Mouse (Mus musculus) stomach, embryonic 15.5 days (tissue): ENCODE data around the gene Efna1. TPM values are rescaled to one million over a fixed set of nuclear protein-coding genes. Genes with fewer than 3 reads are reported as not detected.
A peak's percentile ranks its signal among the peaks of the same experiment; 100 is the strongest.

Experiments
- ATAC-seq: fragments of 200-750 bp; cut with Nextera tagmentation; 2 replicates; pipeline ENCODE4 v1.8.0; 2017; ENCODE audit warnings: low read depth, moderate number of reproducible peaks, moderate TSS enrichment; ENCODE audit not compliant: insufficient read depth, low FRiP score
- H3K27ac ChIP-seq: fragments of 300-500 bp; sonication (generic); 2 replicates; pipeline ENCODE4 v1.5.1; 2015; ENCODE audit warnings: mild to moderate bottlenecking, inconsistent platforms
- H3K27me3 ChIP-seq: fragments of 300-500 bp; sonication (generic); replicated peaks from 2 replicates; pipeline ENCODE4 v1.6.1; 2015; ENCODE audit warnings: inconsistent platforms
- H3K36me3 ChIP-seq: fragments of 300-500 bp; sonication (generic); 2 replicates; pipeline ENCODE4 v1.6.1; 2015; ENCODE audit warnings: inconsistent platforms
- H3K4me1 ChIP-seq: fragments of 300-500 bp; sonication (generic); 2 replicates; pipeline ENCODE4 v1.6.1; 2015; ENCODE audit warnings: inconsistent platforms
- H3K4me2 ChIP-seq: fragments of 300-500 bp; sonication (generic); 2 replicates; pipeline ENCODE4 v1.6.1; 2015; ENCODE audit warnings: mild to moderate bottlenecking, inconsistent platforms
- H3K4me3 ChIP-seq: fragments of 300-500 bp; sonication (generic); replicated peaks from 2 replicates; pipeline ENCODE4 v1.5.1; 2015; ENCODE audit warnings: inconsistent platforms
- H3K9ac ChIP-seq: fragments of 300-500 bp; sonication (generic); 2 replicates; pipeline ENCODE4 v1.6.1; 2015; ENCODE audit warnings: inconsistent platforms
- H3K9me3 ChIP-seq: fragments of 300-500 bp; sonication (generic); 2 replicates; pipeline ENCODE4 v1.6.1; 2016; ENCODE audit warnings: inconsistent platforms
- WGBS: fragments of 180-500 bp; shearing (Covaris S2); methylation state at CpG from one replicate; pipeline ENCODE4 v1.1.7; 2015; 5-methylcytosine and 5-hydroxymethylcytosine counted together
- polyA plus RNA-seq: library from polyadenylated mRNA; unstranded; fragments of >200 nt; fragmentation: Nextera tagmentation; extraction: Ambion mirVana; gene quantifications from 2 replicates; pipeline ENCODE4 v1.2.1, GENCODE M21; 2015

The Efna1 gene
- polyA plus RNA-seq, 1 experiment from 2014 or later, result 41.4 TPM

GRCm38 (mm10) chr3:89236516-89236915 lies 44.4 kb downstream of the Efna1 start:
- Histone ChIP-seq H3K27ac (no peak overlapping the region), H3K4me1 (peaks cover 10% of the 10 kb centered on the region; the same call in 1 of the 2 replicates), H3K4me2 (no peak overlapping the region), H3K27me3 (no peaks in the 10 kb centered on the region), H3K36me3 (0 out of 2 replicates have a peak, but pooled peaks cover 4% of the 10 kb centered on the region), H3K4me3 (no peak overlapping the region), H3K9ac (no peak overlapping the region), H3K9me3 (no peaks in the 10 kb centered on the region)
- ATAC-seq, result no peak
- WGBS, result 85% methylated on average over 10 of the region's 10 CpGs

DNA sequence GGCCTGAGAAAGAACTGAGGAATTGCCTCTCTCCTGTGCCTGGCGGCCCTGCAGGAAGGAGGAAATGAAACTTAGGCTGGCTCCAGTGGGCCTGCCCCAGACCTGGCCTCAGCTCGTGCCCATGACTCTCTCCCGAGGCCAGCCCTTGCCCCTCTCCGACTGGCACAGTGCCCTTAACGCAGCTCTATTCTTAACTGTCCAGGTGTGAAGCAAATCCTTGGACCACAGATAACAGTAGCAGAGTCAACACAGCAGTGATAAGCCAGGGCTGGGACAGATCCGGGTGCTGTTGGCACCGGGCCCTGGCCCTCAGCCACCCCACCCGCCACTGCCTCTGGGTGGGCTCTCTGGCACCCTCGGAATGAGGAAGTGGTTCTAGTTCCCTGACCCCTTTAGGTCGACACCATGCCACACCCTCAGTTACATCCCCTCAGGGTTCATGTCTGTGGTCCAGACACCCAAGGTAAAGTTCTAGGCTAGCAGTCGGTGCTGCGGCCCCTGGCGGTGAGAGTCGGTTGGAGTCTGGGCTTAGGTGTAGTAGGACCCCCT lies 47.3 kb downstream of the Efna1 start:
- no peaks in the 10 kb centered on the region for H3K9me3 ChIP-seq
- 0 out of 2 replicates have a peak, but pooled peaks cover 4% of the 10 kb centered on the region for H3K36me3 ChIP-seq
- H3K27ac ChIP-seq, result peak overlapping the region; percentile 88
- peak overlapping the region; percentile 36; the same call in 1 of the 2 replicates for H3K4me2 ChIP-seq
- peaks cover 11% of the 10 kb centered on the region; the same call in 1 of the 2 replicates for H3K4me1 ChIP-seq
- peak; percentile 76 for ATAC-seq
- 54% methylated on average over 14 of the region's 14 CpGs for WGBS
- H3K4me3 ChIP-seq, result no peak overlapping the region
- H3K9ac ChIP-seq, result no peak overlapping the region
- H3K27me3 ChIP-seq, result no peaks in the 10 kb centered on the region

GRCm38 (mm10) chr3:89232614-89233013 lies 48.3 kb downstream of the Efna1 start:
- Histone ChIP-seq H3K4me1 (peaks cover 17% of the 10 kb centered on the region; the same call in 1 of the 2 replicates), H3K9ac (no peak overlapping the region), H3K27ac (peak overlapping the region; percentile 88), H3K36me3 (0 out of 2 replicates have a peak, but pooled peaks cover 4% of the 10 kb centered on the region), H3K4me3 (peak overlapping the region; percentile 25; the same call in 1 of the 2 replicates), H3K9me3 (no peaks in the 10 kb centered on the region), H3K27me3 (no peaks in the 10 kb centered on the region), H3K4me2 (peak overlapping the region; percentile 82)
- no peak for ATAC-seq
- WGBS, result 42% methylated on average over 6 of the region's 6 CpGs

- ATAC-seq, result no peak
- Histone ChIP-seq H3K9me3 (no peaks in the 10 kb centered on the region), H3K9ac (no peak overlapping the region), H3K27me3 (no peaks in the 10 kb centered on the region), H3K36me3 (no peaks in the 10 kb centered on the region), H3K4me2 (peak overlapping the region; percentile 82), H3K27ac (peak overlapping the region; percentile 88; the same call in 1 of the 2 replicates), H3K4me1 (peaks cover 24% of the 10 kb centered on the region), H3K4me3 (peak overlapping the region; percentile 25)
- 69% methylated on average over 16 of the region's 16 CpGs for WGBS
Observed at GRCm38 (mm10) chr3:89231772-89232275, 49.1 kb downstream of the Efna1 start.

GRCm38 (mm10) chr3:89231345-89231744 lies 49.6 kb downstream of the Efna1 start:
- Histone ChIP-seq H3K36me3 (no peaks in the 10 kb centered on the region), H3K27ac (peak overlapping the region; percentile 88; the same call in 1 of the 2 replicates), H3K27me3 (no peaks in the 10 kb centered on the region)

DNA sequence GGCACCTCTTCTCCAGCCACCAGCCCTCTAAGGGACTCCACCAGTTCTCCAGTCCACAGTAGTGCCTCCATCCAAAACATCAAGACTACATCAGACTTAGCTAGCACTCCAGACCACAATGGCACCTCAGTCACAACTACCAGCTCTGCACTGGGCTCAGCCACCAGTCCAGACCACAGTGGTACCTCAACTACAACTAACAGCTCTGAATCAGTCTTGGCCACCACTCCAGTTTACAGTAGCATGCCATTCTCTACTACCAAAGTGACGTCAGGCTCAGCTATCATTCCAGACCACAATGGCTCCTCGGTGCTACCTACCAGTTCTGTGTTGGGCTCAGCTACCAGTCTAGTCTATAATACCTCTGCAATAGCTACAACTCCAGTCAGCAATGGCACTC lies 50.4 kb downstream of the Efna1 start:
- H3K9ac ChIP-seq, result 0 out of 2 replicates have a peak overlapping the region, but pooled peaks have one; percentile 1
- H3K4me3 ChIP-seq, result peak overlapping the region; percentile 25; the same call in 1 of the 2 replicates
- no peak overlapping the region for H3K27ac ChIP-seq
- H3K27me3 ChIP-seq, result no peaks in the 10 kb centered on the region
- WGBS, result 77% methylated on average over 2 of the region's 2 CpGs
- H3K4me2 ChIP-seq, result peak overlapping the region; percentile 82
- H3K9me3 ChIP-seq, result no peaks in the 10 kb centered on the region
- H3K36me3 ChIP-seq, result no peaks in the 10 kb centered on the region
- ATAC-seq, result no peak
- peaks cover 32% of the 10 kb centered on the region for H3K4me1 ChIP-seq

More at GRCm38 (mm10) chr3:89231345-89231744, 49.6 kb downstream of the Efna1 start:
- WGBS, result 57% methylated on average over 7 of the region's 7 CpGs
- Histone ChIP-seq H3K4me2 (peak overlapping the region; percentile 82), H3K9ac (no peak overlapping the region), H3K4me1 (peaks cover 29% of the 10 kb centered on the region), H3K4me3 (peak overlapping the region; percentile 25), H3K9me3 (no peaks in the 10 kb centered on the region)
- ATAC-seq, result no peak

- peaks cover 37% of the 10 kb centered on the region for H3K4me1 ChIP-seq
- peak overlapping the region; percentile 60 for H3K27ac ChIP-seq
Observed at GRCm38 (mm10) chr3:89229276-89229675, 51.7 kb downstream of the Efna1 start.

GRCm38 (mm10) chr3:89228836-89229235 lies 52.1 kb downstream of the Efna1 start, which contains the start of gene Muc1:
TSS of gene Muc1 (plus strand) at chr3:89229057.
- Histone ChIP-seq H3K9me3 (no peaks in the 10 kb centered on the region), H3K36me3 (no peaks in the 10 kb centered on the region), H3K9ac (no peak within 1 kb of the TSS), H3K4me2 (peak within 1 kb of the TSS; percentile 82), H3K27ac (peak within 1 kb of the TSS; percentile 60), H3K4me1 (peaks cover 37% of the 10 kb centered on the region), H3K4me3 (peak within 1 kb of the TSS; percentile 46), H3K27me3 (no peaks in the 10 kb centered on the region)
- 30% methylated on average over 10 of the region's 10 CpGs for WGBS
- peak; percentile 14; the same call in 1 of the 2 replicates for ATAC-seq

More at GRCm38 (mm10) chr3:89229276-89229675, 51.7 kb downstream of the Efna1 start:
- no peaks in the 10 kb centered on the region for H3K9me3 ChIP-seq
- H3K4me3 ChIP-seq, result peak overlapping the region; percentile 46
- H3K36me3 ChIP-seq, result no peaks in the 10 kb centered on the region
- no peaks in the 10 kb centered on the region for H3K27me3 ChIP-seq
- WGBS, result 45% methylated on average over 4 of the region's 4 CpGs
- ATAC-seq, result no peak
- H3K9ac ChIP-seq, result no peak overlapping the region
- H3K4me2 ChIP-seq, result peak overlapping the region; percentile 82

DNA sequence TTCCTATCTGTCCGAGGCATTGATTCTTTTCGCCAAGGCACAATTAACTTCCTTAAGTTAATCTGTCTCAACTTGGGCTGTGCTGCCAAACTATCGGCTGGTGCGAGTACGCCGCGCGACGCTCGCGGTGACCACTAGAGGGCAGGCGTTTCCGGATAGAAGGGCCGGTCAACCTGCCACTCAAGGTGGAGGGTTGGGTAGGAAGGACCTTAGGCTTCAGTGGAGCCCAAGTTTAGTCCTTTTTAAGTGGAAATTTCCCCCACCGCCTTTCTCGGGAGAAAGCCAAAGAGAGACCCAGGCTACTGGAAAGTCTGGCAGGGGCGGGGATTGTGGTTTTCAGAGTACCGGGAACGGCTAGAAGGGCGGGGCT lies 52.8 kb downstream of the Efna1 start:
- peak; percentile 20; the same call in 1 of the 2 replicates for ATAC-seq
- peak overlapping the region; percentile 60 for H3K27ac ChIP-seq
- peak overlapping the region; percentile 46 for H3K4me3 ChIP-seq
- 1% methylated on average over 20 of the region's 20 CpGs for WGBS
- H3K4me1 ChIP-seq, result peaks cover 30% of the 10 kb centered on the region
- peak overlapping the region; percentile 82 for H3K4me2 ChIP-seq
- H3K9me3 ChIP-seq, result no peaks in the 10 kb centered on the region
- H3K9ac ChIP-seq, result no peak overlapping the region
- no peaks in the 10 kb centered on the region for H3K36me3 ChIP-seq
- H3K27me3 ChIP-seq, result no peaks in the 10 kb centered on the region

- no peaks in the 10 kb centered on the region for H3K36me3 ChIP-seq
- H3K27ac ChIP-seq, result peak overlapping the region; percentile 60
- 4% methylated on average over 41 of the region's 41 CpGs for WGBS
- peak; percentile 74 for ATAC-seq
- H3K4me2 ChIP-seq, result peak overlapping the region; percentile 82
- no peak overlapping the region for H3K9ac ChIP-seq
- H3K4me3 ChIP-seq, result peak overlapping the region; percentile 46
- H3K27me3 ChIP-seq, result no peaks in the 10 kb centered on the region
- peaks cover 27% of the 10 kb centered on the region for H3K4me1 ChIP-seq
- H3K9me3 ChIP-seq, result no peaks in the 10 kb centered on the region
Observed at GRCm38 (mm10) chr3:89227307-89228179, 53.4 kb downstream of the Efna1 start.

DNA sequence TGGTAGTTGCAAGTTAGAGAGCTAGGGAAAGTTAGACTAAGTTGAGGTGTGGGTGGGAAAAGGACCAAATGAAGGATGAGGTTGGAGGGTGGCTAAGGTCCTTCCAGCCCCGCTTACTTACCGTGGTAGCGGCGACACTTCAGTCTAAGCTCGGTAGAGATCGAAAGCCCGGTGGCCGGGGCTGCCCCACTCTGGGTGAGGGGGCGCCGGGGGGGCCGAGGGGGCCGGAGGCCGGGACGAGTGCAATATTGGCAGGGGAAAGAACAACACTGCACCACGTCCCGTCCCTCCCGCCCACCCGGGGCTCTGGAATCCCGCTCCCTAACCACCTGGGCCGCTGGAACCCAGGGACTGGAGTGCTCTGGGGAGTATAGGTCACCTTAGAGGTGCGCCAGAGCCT lies 54.0 kb downstream of the Efna1 start, which contains the start of gene Mtx1:
Gene Mtx1, minus strand, starts transcription at position 189 of the 400 bp plus-strand sequence.
- 4% methylated on average over 20 of the region's 21 CpGs for WGBS
- H3K4me1 ChIP-seq, result peaks cover 27% of the 10 kb centered on the region
- H3K4me3 ChIP-seq, result peak within 1 kb of the TSS; percentile 46
- H3K36me3 ChIP-seq, result no peaks in the 10 kb centered on the region
- H3K4me2 ChIP-seq, result peak within 1 kb of the TSS; percentile 82
- H3K27ac ChIP-seq, result peak within 1 kb of the TSS; percentile 60
- H3K9ac ChIP-seq, result no peak within 1 kb of the TSS
- ATAC-seq, result peak; percentile 4; the same call in 1 of the 2 replicates
- no peaks in the 10 kb centered on the region for H3K9me3 ChIP-seq
- H3K27me3 ChIP-seq, result no peaks in the 10 kb centered on the region
